Mouse (Mus musculus): ENCODE results near the gene Tfap2c. TPM values are rescaled to one million over a fixed set of nuclear protein-coding genes. Genes with fewer than 3 reads are reported as not detected.

Tfap2c gene
- total RNA-seq, 2 experiments from 2014 or later, result not detected

DNA sequence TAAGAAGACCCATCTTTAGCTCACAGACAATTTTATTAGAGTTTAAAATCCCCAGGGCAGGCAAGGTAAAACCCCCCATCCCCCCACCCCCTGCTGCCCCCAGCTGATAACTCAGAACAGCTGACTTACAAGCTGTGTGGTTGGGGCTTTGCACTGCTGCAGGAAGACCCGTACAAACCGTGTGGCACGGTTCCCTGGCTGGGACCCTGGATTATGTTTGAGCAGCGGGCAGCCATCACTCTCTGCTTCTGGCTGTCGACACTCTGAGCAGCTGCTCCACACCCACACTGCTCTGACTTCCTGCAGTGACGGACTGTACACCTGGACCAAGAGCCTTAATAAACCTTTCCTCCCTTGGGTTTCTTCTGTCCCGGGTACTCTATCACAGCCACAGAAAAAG is 56.2 kb downstream of the Tfap2c start:
- no peak for DNase-seq

DNA sequence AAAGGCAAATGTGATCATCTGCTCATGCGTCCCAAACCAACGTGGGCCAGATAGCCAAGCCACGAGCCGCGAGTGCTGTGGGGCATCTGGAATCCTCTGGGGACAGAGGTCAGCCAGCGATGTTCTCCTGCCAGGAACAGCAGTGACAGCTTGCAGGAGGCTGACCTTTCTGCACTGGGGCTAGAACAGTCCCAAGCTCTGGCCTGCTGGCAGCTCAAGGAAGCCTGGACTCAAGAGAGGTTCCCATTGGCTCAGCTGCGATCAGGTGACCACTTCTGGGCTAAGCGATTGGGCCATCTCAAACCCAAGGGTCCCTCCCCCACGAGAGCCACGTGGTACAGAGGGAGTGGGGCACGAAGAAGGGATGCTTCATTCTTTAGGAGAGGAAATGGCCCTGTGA is 58.3 kb downstream of the Tfap2c start:
- DNase-seq, result no peak
- intact Hi-C loops (cut with DNase I), result no loop called here

More for the DNA sequence above, 56.2 kb downstream of the Tfap2c start:
- intact Hi-C loops (cut with DNase I), result no loop called here

Other genes with a start within 250 kb of the Tfap2c start
- 1 to 10 TPM; 6.9 to 7.0 TPM for gene Fam210b, start 204.0 kb upstream of the Tfap2c start, total RNA-seq (2021)
- 1 to 10 TPM; 3.4 to 6.3 TPM for gene Aurka, start 179.1 kb upstream of the Tfap2c start, total RNA-seq (2021)
- gene Cstf1, start 178.9 kb upstream of the Tfap2c start, total RNA-seq (2021), result 10 to 100 TPM; 19.3 to 19.6 TPM
- gene Cass4, start 155.8 kb upstream of the Tfap2c start, total RNA-seq (2021), result under 1 TPM; 0.44 to 0.45 TPM
- gene Rtf2, start 109.0 kb upstream of the Tfap2c start, total RNA-seq (2021), result 10 to 100 TPM; 28.6 to 30.7 TPM
- gene Gcnt7, start 91.0 kb upstream of the Tfap2c start, total RNA-seq (2021), result not detected
- not detected for gene Fam209, start 77.1 kb upstream of the Tfap2c start, total RNA-seq (2021)

Measured in heart, postnatal 14 days (tissue).